Mouse (Mus musculus) lung, adult 2 months (tissue): ENCODE measurements at regions not wholly inside any gene's neighbourhood (a gene's known extent, or its start where the extent isn't known, plus 50 kb on each side); places are given as distances from the start of the nearest gene placed in this dataset.

ENCODE experiments used
- DNase-seq: peaks from one replicate; pipeline ENCODE4 v3.0.0; 2022
- H3K4me1 ChIP-seq: fragments of 200-500 bp; 2 replicates; pipeline ENCODE4 v1.6.1; 2011; ENCODE audit warnings: low read length; ENCODE audit not compliant: control insufficient read depth, insufficient read depth
- H3K4me3 ChIP-seq: fragments of 200-500 bp; replicated peaks from 2 replicates; pipeline ENCODE3; 2011; ENCODE audit warnings: low read depth, mild to moderate bottlenecking, control low read depth, low read length; ENCODE audit errors: extremely low read depth
- CTCF ChIP-seq: fragments of 200-500 bp; IDR thresholded peaks from 2 replicates; pipeline ENCODE4 v1.5.1; 2011; ENCODE audit warnings: mild to moderate bottlenecking, low read length, control low read depth; ENCODE audit not compliant: insufficient read depth
- POLR2A ChIP-seq: fragments of 200-500 bp; IDR thresholded peaks from 2 replicates; pipeline ENCODE4 v1.6.1; 2011; ENCODE audit warnings: low read depth, mild to moderate bottlenecking, control low read depth, low read length, borderline replicate concordance; ENCODE audit errors: extremely low read depth
- WGBS: fragments of 180-500 bp; shearing (Covaris S2); methylation state at CpG from one replicate; pipeline ENCODE4 v1.1.7; 2018; 5-methylcytosine and 5-hydroxymethylcytosine counted together

DNA sequence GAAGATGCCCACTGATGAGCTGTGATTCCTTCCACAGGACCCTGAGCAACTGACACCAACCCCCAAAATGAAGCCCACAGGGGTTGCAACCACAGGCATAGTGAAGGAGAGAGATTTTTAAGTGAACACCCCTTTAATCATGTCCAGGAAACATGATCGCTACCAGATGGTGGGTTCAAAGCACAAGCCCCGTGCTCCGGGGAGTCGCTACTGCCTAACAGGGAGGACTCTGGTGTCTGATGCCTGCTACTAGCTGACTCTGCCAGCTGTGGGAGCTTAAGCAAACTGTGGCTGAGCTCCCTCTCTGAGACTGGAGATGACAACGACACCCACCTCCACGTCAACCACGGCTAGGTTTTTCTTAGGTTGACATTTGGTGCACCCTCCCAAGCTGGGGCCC is 159.7 kb upstream of the Six2 start:
- TF ChIP-seq CTCF = no peak
- no peak for TF ChIP-seq POLR2A
- Histone ChIP-seq H3K4me1 (no peaks in the 10 kb centered on the region), H3K4me3 (no peak overlapping the region)
- WGBS = 62% methylated on average over 7 of the region's 7 CpGs
- DNase-seq = no peak

DNA sequence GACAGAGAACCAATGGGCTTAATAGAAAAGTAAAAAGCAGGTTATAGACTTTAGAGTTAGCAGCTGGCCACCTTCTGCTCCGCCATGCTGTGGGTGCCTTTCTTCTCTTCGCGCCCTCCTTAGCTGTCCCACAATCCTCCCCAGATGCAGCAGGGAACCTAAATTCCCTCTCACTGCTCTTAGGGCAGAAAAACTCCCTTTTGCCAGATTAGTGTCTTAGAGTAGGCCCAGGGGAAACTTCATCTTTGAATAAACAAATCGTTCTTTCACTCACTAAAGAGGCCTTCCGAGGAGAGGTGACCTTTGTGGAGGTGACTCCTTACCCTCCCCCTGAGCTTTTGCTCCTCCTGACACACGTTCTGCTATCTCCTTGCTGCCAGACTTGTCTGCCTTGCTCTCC is 157.0 kb upstream of the Six2 start:
- TF ChIP-seq CTCF (no peak), POLR2A (no peak)
- Histone ChIP-seq H3K4me1 (no peaks in the 10 kb centered on the region), H3K4me3 (no peak overlapping the region)
- WGBS = 62% methylated on average over 6 of the region's 6 CpGs
- no peak for DNase-seq

DNA sequence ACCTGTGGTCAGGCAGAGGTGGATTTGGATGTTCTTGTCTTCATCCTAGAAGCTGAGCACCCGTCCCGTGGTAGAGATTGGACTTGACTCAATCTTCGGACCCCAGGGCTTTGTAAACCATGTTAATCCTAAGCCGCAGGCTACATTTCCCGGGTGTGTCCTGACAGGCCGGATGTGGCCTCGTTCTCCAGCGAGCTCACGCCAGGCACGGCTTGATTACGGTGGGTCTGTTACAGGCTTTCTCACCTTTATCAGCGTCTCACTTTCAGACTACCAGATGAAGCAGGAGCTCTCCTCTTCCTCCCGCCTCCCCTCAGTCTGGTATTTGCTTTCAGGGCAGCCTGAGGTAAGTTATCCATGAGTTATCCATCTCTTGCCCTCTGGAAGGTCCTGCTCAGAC is 156.4 kb upstream of the Six2 start:
- no peak for DNase-seq
- Histone ChIP-seq H3K4me3 (no peak overlapping the region), H3K4me1 (no peaks in the 10 kb centered on the region)
- TF ChIP-seq POLR2A = no peak
- TF ChIP-seq CTCF = no peak
- WGBS = 79% methylated on average over 13 of the region's 13 CpGs

DNA sequence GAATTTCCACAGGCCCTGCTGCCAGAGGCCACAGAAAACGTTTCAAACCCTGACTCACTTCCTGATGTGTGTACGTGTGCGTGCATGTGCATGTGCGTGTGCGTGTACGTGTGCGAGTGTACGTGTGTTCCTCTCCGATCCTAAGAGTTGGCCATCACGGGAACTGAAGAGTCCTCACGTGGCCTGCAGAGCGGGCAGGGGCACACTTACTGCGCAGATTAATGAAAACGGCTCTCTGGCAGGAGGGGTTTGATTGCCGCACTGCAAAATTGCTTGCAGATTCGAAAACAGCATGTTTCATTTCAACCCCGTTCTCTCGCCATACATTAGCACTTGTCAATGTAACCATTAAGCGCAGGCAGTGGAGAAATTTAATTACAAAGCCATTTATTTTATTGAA is 135.0 kb upstream of the Six2 start:
- no peak for TF ChIP-seq POLR2A
- TF ChIP-seq CTCF = no peak
- H3K4me1 ChIP-seq = no peaks in the 10 kb centered on the region
- WGBS = 75% methylated on average over 19 of the region's 19 CpGs
- DNase-seq = no peak
- H3K4me3 ChIP-seq = no peak overlapping the region

- Histone ChIP-seq H3K4me3 (no peak overlapping the region), H3K4me1 (no peaks in the 10 kb centered on the region)
- 65% methylated on average over 4 of the region's 4 CpGs for whole genome bisulfite sequencing
- DNase-seq = no peak
- TF ChIP-seq POLR2A (no peak), CTCF (no peak)
Observed at GRCm38 (mm10) chr17:85821861-85822260, 133.8 kb upstream of the Six2 start.

DNA sequence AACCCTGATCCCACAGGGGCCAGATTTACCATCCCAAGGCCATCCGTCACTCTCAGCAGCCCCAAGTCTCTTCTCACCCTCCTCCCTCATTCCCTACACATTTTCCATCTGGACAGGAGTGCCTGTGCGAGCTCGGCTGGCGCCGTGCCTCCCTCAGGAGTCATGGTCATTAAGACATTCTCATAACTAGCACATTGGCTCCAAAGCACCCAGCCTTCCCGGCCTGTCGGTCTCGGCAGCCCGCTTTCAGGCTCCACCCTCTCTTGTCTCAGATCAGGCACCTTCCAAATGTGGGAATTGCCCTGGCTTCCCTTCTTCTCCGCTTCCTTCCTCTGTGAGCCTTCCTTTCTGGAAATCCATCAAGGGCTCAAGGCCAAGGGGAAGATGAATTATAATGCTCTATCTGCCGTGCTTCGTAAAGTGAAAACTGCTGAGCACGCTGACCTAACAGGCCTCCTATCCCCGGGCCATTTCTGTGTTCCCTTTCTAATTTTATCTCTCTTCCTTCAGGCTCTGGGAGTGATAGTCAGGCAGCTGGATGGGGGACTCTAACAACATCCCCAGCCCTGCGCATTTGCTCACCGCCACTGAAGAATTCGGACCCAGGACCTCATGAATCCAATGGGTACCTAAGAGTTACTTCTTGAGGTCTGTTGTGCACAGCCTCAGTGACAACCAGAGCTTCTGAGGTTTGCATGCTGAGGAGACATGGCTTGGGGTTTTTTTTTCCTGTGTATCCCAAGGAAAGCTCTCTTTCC is 130.2 kb upstream of the Six2 start:
- no peaks in the 10 kb centered on the region for H3K4me1 ChIP-seq
- no peak overlapping the region for H3K4me3 ChIP-seq
- no peak for DNase-seq
- WGBS = 65% methylated on average over 17 of the region's 17 CpGs
- no peak for TF ChIP-seq POLR2A
- no peak for TF ChIP-seq CTCF

DNA sequence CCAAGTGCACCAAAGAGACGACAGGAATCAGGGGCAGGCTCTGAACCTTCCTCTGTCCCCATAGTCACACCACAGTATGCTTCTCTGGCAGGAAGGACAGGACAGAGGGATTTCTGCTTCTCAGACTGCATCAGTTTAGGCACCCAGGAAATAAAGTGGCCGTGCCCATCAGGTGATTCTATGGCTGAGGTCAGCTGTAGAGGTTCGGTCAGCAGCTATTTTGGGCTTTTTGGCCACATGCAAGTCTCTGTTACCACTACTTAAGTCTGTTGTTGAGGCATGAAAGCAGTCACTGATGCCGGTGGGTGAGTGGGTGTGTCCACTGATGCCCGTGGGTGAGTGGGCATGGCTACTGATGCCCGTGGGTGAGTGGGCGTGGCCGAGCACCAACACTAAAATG is 128.4 kb upstream of the Six2 start:
- no peak for TF ChIP-seq POLR2A
- Histone ChIP-seq H3K4me1 (no peaks in the 10 kb centered on the region), H3K4me3 (no peak overlapping the region)
- no peak for DNase-seq
- WGBS = 86% methylated on average over 8 of the region's 8 CpGs

- Histone ChIP-seq H3K4me1 (no peaks in the 10 kb centered on the region), H3K4me3 (no peak overlapping the region)
- WGBS = 79% methylated on average over 8 of the region's 8 CpGs
- TF ChIP-seq POLR2A (no peak), CTCF (no peak)
- no peak for DNase-seq
Observed at GRCm38 (mm10) chr17:85816056-85816455, 128.0 kb upstream of the Six2 start.

- Histone ChIP-seq H3K4me1 (no peaks in the 10 kb centered on the region), H3K4me3 (no peak overlapping the region)
- 66% methylated on average over 5 of the region's 5 CpGs for WGBS
- TF ChIP-seq POLR2A = no peak
- DNase-seq = no peak
Observed at GRCm38 (mm10) chr17:85808580-85808979, 120.5 kb upstream of the Six2 start.

GRCm38 (mm10) chr17:85805726-85806359 is 117.8 kb upstream of the Six2 start:
- TF ChIP-seq POLR2A (no peak), CTCF (no peak)
- no peak for DNase-seq
- WGBS = 66% methylated on average over 13 of the region's 13 CpGs

More at GRCm38 (mm10) chr17:85805726-85806359, 117.8 kb upstream of the Six2 start:
- Histone ChIP-seq H3K4me3 (no peak overlapping the region), H3K4me1 (no peaks in the 10 kb centered on the region)
